ENCODE assay signal across 28 mouse cellular contexts in the genomic region with DNA sequence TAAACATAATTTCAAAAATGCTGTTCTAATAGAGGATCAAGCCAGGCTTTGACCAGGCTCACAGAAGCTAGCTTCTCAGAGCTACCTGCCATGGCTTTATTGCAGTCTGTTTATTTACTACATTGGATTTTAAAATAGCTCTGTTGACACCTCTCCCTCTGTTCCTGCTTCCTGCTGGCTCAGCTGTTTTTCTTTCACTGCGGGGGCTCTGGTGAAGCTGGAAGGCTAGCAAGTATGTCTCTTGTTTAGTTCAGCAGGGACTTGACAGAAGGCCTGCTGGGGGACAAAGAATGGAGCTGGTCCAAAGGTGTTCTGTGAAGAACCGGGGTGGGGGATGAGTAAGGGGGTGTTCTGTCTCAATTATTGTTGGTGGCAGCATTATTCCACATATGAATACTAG. TPM values are rescaled to one million over a fixed set of nuclear protein-coding genes. Genes with fewer than 3 reads are reported as not detected.
DNase-seq lines count a peak whose midpoint lies in the region; ATAC-seq and TF ChIP-seq lines count a peak whose summit lies in the region.
"Had no signal": no experiment of that assay in that cellular context is flagged by ENCODE, and none has a peak within 500 bp of the region (broad histone marks: within the 10 kb centered on the region; RNA-seq: fewer than 3 reads in every experiment).

No protein-coding gene starts in this region.

- H3K4me1 ChIP-seq in ES-E14 (ENCODE audit: control insufficient read depth in 2 of 2, insufficient read depth in 2 of 2, low read length in 2 of 2, poor library complexity in 1 of 2): no peaks in the 10 kb centered on the region
- H3K4me1 ChIP-seq in hindbrain, embryonic 12.5 days: peaks cover 3% of the 10 kb centered on the region; the same call in 1 of the 2 replicates
- H3K4me1 ChIP-seq: embryonic facial prominence, embryonic 12.5 days; heart, embryonic 13.5 days; hindbrain, embryonic 15.5 days; liver, embryonic 15.5 days; lung, embryonic 15.5 days; midbrain, embryonic 10.5 days; midbrain, embryonic 15.5 days; neural tube, embryonic 15.5 days had no signal

- DNase-seq in ES-E14 (ENCODE audit: low read depth, low spot score) (no peak), R1 (ENCODE audit: low read depth, low spot score) (peak; percentile 17)
- peak; percentile 78 to 86 for DNase-seq in cerebellum, adult 18-20 months
- peak; percentile 66 to 71 for DNase-seq in cerebellum, postnatal 10 days
- no peak for DNase-seq in retina, postnatal 1 day
- no peak for DNase-seq in left cerebral cortex, adult 9 months (ENCODE audit: low spot score in 2 of 2)
- DNase-seq: adrenal gland, postnatal 10 days; B cell, adult 2 months; embryo, embryonic 11 days; heart, adult 2 months; heart, postnatal 10 days; kidney, adult 11 months; kidney, postnatal 14 days; layer of hippocampus, adult 9-11 months; liver; spleen, adult 18-20 months; thymus, adult 2 months; thymus, postnatal 4 days had no signal

- H3K36me3 ChIP-seq in ES-E14 (ENCODE audit: control insufficient read depth, insufficient read depth, low read length, poor library complexity, severe bottlenecking): no peaks in the 10 kb centered on the region
- no peaks in the 10 kb centered on the region for H3K36me3 ChIP-seq in hindbrain, embryonic 12.5 days
- H3K36me3 ChIP-seq: embryonic facial prominence, embryonic 12.5 days; heart, embryonic 13.5 days; hindbrain, embryonic 15.5 days; liver, embryonic 15.5 days; lung, embryonic 15.5 days; midbrain, embryonic 10.5 days; midbrain, embryonic 15.5 days; neural tube, embryonic 15.5 days had no signal

- no peak for ATAC-seq in hindbrain, embryonic 12.5 days (ENCODE audit: low FRiP score)
- ATAC-seq: inflammation-experienced regulatory T-cells, adult 6 months; midbrain, embryonic 15.5 days had no signal

- in situ Hi-C loops in ES-E14 (cut with MboI; ENCODE audit: low sequenced_read_pairs in 2 of 2, unreplicated experiment in 2 of 2): no loop called here

- H3K27ac ChIP-seq in ES-E14 (ENCODE audit: insufficient read depth, low read depth, low read length, poor library complexity, severe bottlenecking): no peak overlapping the region
- H3K27ac ChIP-seq in hindbrain, embryonic 12.5 days: no peak overlapping the region
- H3K27ac ChIP-seq: embryonic facial prominence, embryonic 12.5 days; heart, adult 2 months; heart, embryonic 13.5 days; hindbrain, embryonic 15.5 days; liver, embryonic 15.5 days; lung, embryonic 15.5 days; midbrain, embryonic 10.5 days; midbrain, embryonic 15.5 days; neural tube, embryonic 15.5 days had no signal

- H3K9ac ChIP-seq in ES-E14 (ENCODE audit: insufficient read depth, low read depth, low read length, poor library complexity, severe bottlenecking): no peak overlapping the region
- H3K9ac ChIP-seq in hindbrain, embryonic 12.5 days: no peak overlapping the region
- H3K9ac ChIP-seq: embryonic facial prominence, embryonic 12.5 days; heart, embryonic 13.5 days; hindbrain, embryonic 15.5 days; liver, embryonic 15.5 days; lung, embryonic 15.5 days; midbrain, embryonic 15.5 days; neural tube, embryonic 15.5 days had no signal

- H3K27me3 ChIP-seq in hindbrain, embryonic 12.5 days: no peaks in the 10 kb centered on the region
- H3K27me3 ChIP-seq: embryonic facial prominence, embryonic 12.5 days; heart, embryonic 13.5 days; hindbrain, embryonic 15.5 days; liver, embryonic 15.5 days; lung, embryonic 15.5 days; midbrain, embryonic 15.5 days; neural tube, embryonic 15.5 days had no signal

- H3K9me3 ChIP-seq in ES-E14 (ENCODE audit: control insufficient read depth, insufficient read depth, low read depth, low read length): no peaks in the 10 kb centered on the region
- H3K9me3 ChIP-seq in hindbrain, embryonic 12.5 days (replicated peaks): 0 out of 2 replicates have a peak, but pooled peaks cover 3% of the 10 kb centered on the region
- H3K9me3 ChIP-seq: embryonic facial prominence, embryonic 12.5 days; heart, embryonic 13.5 days; hindbrain, embryonic 15.5 days; liver, embryonic 15.5 days; lung, embryonic 15.5 days; midbrain, embryonic 10.5 days; midbrain, embryonic 15.5 days; neural tube, embryonic 15.5 days had no signal

- H3K4me2 ChIP-seq in hindbrain, embryonic 12.5 days (replicated peaks): no peak overlapping the region
- H3K4me2 ChIP-seq: embryonic facial prominence, embryonic 12.5 days; heart, embryonic 13.5 days; hindbrain, embryonic 15.5 days; liver, embryonic 15.5 days; lung, embryonic 15.5 days; midbrain, embryonic 15.5 days; neural tube, embryonic 15.5 days had no signal

- WGBS in hindbrain, embryonic 12.5 days: 2% methylated on average over 2 of the region's 2 CpGs

- no peak overlapping the region for H3K4me3 ChIP-seq in ES-E14 (ENCODE audit: insufficient read depth in 1 of 2, low read depth in 1 of 2, low read length in 2 of 2, poor library complexity in 1 of 2, severe bottlenecking in 1 of 2)
- H3K4me3 ChIP-seq in hindbrain, embryonic 12.5 days: no peak overlapping the region
- H3K4me3 ChIP-seq: embryonic facial prominence, embryonic 12.5 days; heart, adult 2 months; heart, embryonic 13.5 days; hindbrain, embryonic 15.5 days; liver, embryonic 15.5 days; lung, embryonic 15.5 days; midbrain, embryonic 10.5 days; midbrain, embryonic 15.5 days; neural tube, embryonic 15.5 days had no signal

TF ChIP-seq in ES-E14, 5 proteins besides CTCF, POLR2A, EP300 and RAD21:
- TF ChIP-seq ZNF384 (IDR thresholded peaks at IDR 0.05; ENCODE audit: low read depth, low read length) (no peak), CHD2 (IDR thresholded peaks at IDR 0.05; ENCODE audit: low read depth, low read length) (no peak), HCFC1 (IDR thresholded peaks at IDR 0.05; ENCODE audit: borderline replicate concordance, insufficient read depth, low read length) (no peak), MAFK (IDR thresholded peaks at IDR 0.05; ENCODE audit: insufficient read depth, low read depth, low read length) (0 out of 2 replicates have a peak, but pooled peaks have one; percentile 9), ZC3H11A (IDR thresholded peaks at IDR 0.05; ENCODE audit: borderline replicate concordance, low read depth, low read length) (no peak)

RNA-seq across cellular contexts. Expression of gene Gnai1, which starts 7.7 kb away (rescaled TPM):
- 7.5 and 8.6 TPM in 2 replicates for total RNA-seq in ES-E14 (2012; rRNA removed)
- polyA plus RNA-seq in hindbrain, embryonic 12.5 days (2016; fragmentation: Nextera tagmentation; extraction: Ambion mirVana): 32.1 and 32.6 TPM in 2 replicates
- polyA plus RNA-seq: inflammation-experienced regulatory T-cells, adult 6 months had no signal

Comparison
In these comparisons a context has a peak if more than half of its experiments do, and no peak if none do; other contexts are left out.
1. DNase-seq: peak in R1 (single experiment), cerebellum, adult 18-20 months (2 of 2) and cerebellum, postnatal 10 days (2 of 2); none in ES-E14 (single experiment), retina, postnatal 1 day (single experiment) and left cerebral cortex, adult 9 months (0 of 2).